Mouse (Mus musculus): ENCODE results near the gene Vmn1r85. TPM values are rescaled to one million over a fixed set of nuclear protein-coding genes. Genes with fewer than 3 reads are reported as not detected.

Vmn1r85 gene
- polyA plus RNA-seq, 1 experiment from 2014 or later, result not detected

- ATAC-seq (ENCODE audit: insufficient number of reproducible peaks, low FRiP score, low TSS enrichment, low read depth), result no peak
- no peak for DNase-seq (ENCODE audit: low spot score)
- Histone ChIP-seq H3K4me3 (ENCODE audit: low read depth, low read length) (no peak overlapping the region), H3K9me3 (ENCODE audit: control insufficient read depth, low read length) (no peaks in the 10 kb centered on the region), H3K27me3 (ENCODE audit: control insufficient read depth, insufficient read depth, low read length) (no peaks in the 10 kb centered on the region), H3K4me1 (ENCODE audit: control insufficient read depth, insufficient read depth, low read length) (no peaks in the 10 kb centered on the region), H3K4me2 (ENCODE audit: low read depth, severe bottlenecking) (no peak overlapping the region), H3K27ac (replicated peaks; ENCODE audit: low read depth, low read length) (no peak overlapping the region), H3K36me3 (ENCODE audit: control insufficient read depth, insufficient read depth, low read length) (no peaks in the 10 kb centered on the region), H3K9ac (ENCODE audit: low read length) (no peak overlapping the region)
- WGBS, result 59% methylated on average over 8 of the region's 8 CpGs
Measured at GRCm38 (mm10) chr7:13056913-13057700, 37.9 kb downstream of the Vmn1r85 start.

GRCm38 (mm10) chr7:13054287-13055010 lies 40.5 kb downstream of the Vmn1r85 start, which contains the start of gene Mzf1:
Mzf1 (minus strand) TSS chr7:13054764.
- WGBS, result under 1% methylated on average over 41 of the region's 41 CpGs
- ATAC-seq (ENCODE audit: insufficient number of reproducible peaks, low FRiP score, low TSS enrichment, low read depth), result peak; percentile 97
- Histone ChIP-seq H3K4me3 (ENCODE audit: low read depth, low read length) (peak within 1 kb of the TSS; percentile 47), H3K9me3 (ENCODE audit: control insufficient read depth, low read length) (no peaks in the 10 kb centered on the region), H3K4me2 (ENCODE audit: low read depth, severe bottlenecking) (peak within 1 kb of the TSS; percentile 58), H3K4me1 (ENCODE audit: control insufficient read depth, insufficient read depth, low read length) (no peaks in the 10 kb centered on the region), H3K36me3 (ENCODE audit: control insufficient read depth, insufficient read depth, low read length) (no peaks in the 10 kb centered on the region), H3K27ac (replicated peaks; ENCODE audit: low read depth, low read length) (peak within 1 kb of the TSS; percentile 49; the same call in 1 of the 2 replicates), H3K9ac (ENCODE audit: low read length) (peak within 1 kb of the TSS; percentile 38), H3K27me3 (ENCODE audit: control insufficient read depth, insufficient read depth, low read length) (no peaks in the 10 kb centered on the region)
- DNase-seq (ENCODE audit: low spot score), result peak; percentile 97

- WGBS, result 2% methylated on average over 15 of the region's 15 CpGs
- no peaks in the 10 kb centered on the region for H3K27me3 ChIP-seq (ENCODE audit: control insufficient read depth, insufficient read depth, low read length)
- no peaks in the 10 kb centered on the region for H3K4me1 ChIP-seq (ENCODE audit: control insufficient read depth, insufficient read depth, low read length)
- peak overlapping the region; percentile 38 for H3K9ac ChIP-seq (ENCODE audit: low read length)
- peak overlapping the region; percentile 47 for H3K4me3 ChIP-seq (ENCODE audit: low read depth, low read length)
- DNase-seq (ENCODE audit: low spot score) (no peak), ATAC-seq (ENCODE audit: insufficient number of reproducible peaks, low FRiP score, low TSS enrichment, low read depth) (no peak)
- no peaks in the 10 kb centered on the region for H3K9me3 ChIP-seq (ENCODE audit: control insufficient read depth, low read length)
- no peaks in the 10 kb centered on the region for H3K36me3 ChIP-seq (ENCODE audit: control insufficient read depth, insufficient read depth, low read length)
- peak overlapping the region; percentile 58 for H3K4me2 ChIP-seq (ENCODE audit: low read depth, severe bottlenecking)
- no peak overlapping the region for H3K27ac ChIP-seq (replicated peaks; ENCODE audit: low read depth, low read length)
Measured at GRCm38 (mm10) chr7:13053961-13054286, 41.0 kb downstream of the Vmn1r85 start.

GRCm38 (mm10) chr7:13053501-13053900 lies 41.5 kb downstream of the Vmn1r85 start:
- no peak for DNase-seq (ENCODE audit: low spot score)
- H3K36me3 ChIP-seq (ENCODE audit: control insufficient read depth, insufficient read depth, low read length), result no peaks in the 10 kb centered on the region
- H3K9ac ChIP-seq (ENCODE audit: low read length), result no peak overlapping the region
- H3K9me3 ChIP-seq (ENCODE audit: control insufficient read depth, low read length), result no peaks in the 10 kb centered on the region
- H3K4me1 ChIP-seq (ENCODE audit: control insufficient read depth, insufficient read depth, low read length), result no peaks in the 10 kb centered on the region
- no peak overlapping the region for H3K27ac ChIP-seq (replicated peaks; ENCODE audit: low read depth, low read length)
- WGBS, result 89% methylated on average over 2 of the region's 2 CpGs
- peak overlapping the region; percentile 58 for H3K4me2 ChIP-seq (ENCODE audit: low read depth, severe bottlenecking)
- no peaks in the 10 kb centered on the region for H3K27me3 ChIP-seq (ENCODE audit: control insufficient read depth, insufficient read depth, low read length)
- H3K4me3 ChIP-seq (ENCODE audit: low read depth, low read length), result peak overlapping the region; percentile 47; the same call in 1 of the 2 replicates
- ATAC-seq (ENCODE audit: insufficient number of reproducible peaks, low FRiP score, low TSS enrichment, low read depth), result no peak

- Histone ChIP-seq H3K36me3 (ENCODE audit: control insufficient read depth, insufficient read depth, low read length) (no peaks in the 10 kb centered on the region), H3K9ac (ENCODE audit: low read length) (no peak overlapping the region), H3K4me2 (ENCODE audit: low read depth, severe bottlenecking) (no peak overlapping the region), H3K4me1 (ENCODE audit: control insufficient read depth, insufficient read depth, low read length) (no peaks in the 10 kb centered on the region), H3K4me3 (ENCODE audit: low read depth, low read length) (no peak overlapping the region), H3K27ac (replicated peaks; ENCODE audit: low read depth, low read length) (no peak overlapping the region), H3K27me3 (ENCODE audit: control insufficient read depth, insufficient read depth, low read length) (no peaks in the 10 kb centered on the region), H3K9me3 (ENCODE audit: control insufficient read depth, low read length) (no peaks in the 10 kb centered on the region)
- WGBS, result 89% methylated on average over 13 of the region's 13 CpGs
- ATAC-seq (ENCODE audit: insufficient number of reproducible peaks, low FRiP score, low TSS enrichment, low read depth) (no peak), DNase-seq (ENCODE audit: low spot score) (no peak)
Measured at GRCm38 (mm10) chr7:13053001-13053400, 42.0 kb downstream of the Vmn1r85 start.

GRCm38 (mm10) chr7:13046084-13046483 lies 48.9 kb downstream of the Vmn1r85 start:
- DNase-seq (ENCODE audit: low spot score) (peak; percentile 73), ATAC-seq (ENCODE audit: insufficient number of reproducible peaks, low FRiP score, low TSS enrichment, low read depth) (peak; percentile 47; the same call in 1 of the 2 replicates)
- 17% methylated on average over 2 of the region's 2 CpGs for WGBS
- Histone ChIP-seq H3K4me2 (ENCODE audit: low read depth, severe bottlenecking) (no peak overlapping the region), H3K9ac (ENCODE audit: low read length) (no peak overlapping the region), H3K36me3 (ENCODE audit: control insufficient read depth, insufficient read depth, low read length) (no peaks in the 10 kb centered on the region), H3K9me3 (ENCODE audit: control insufficient read depth, low read length) (peaks cover 12% of the 10 kb centered on the region; the same call in 1 of the 2 replicates), H3K4me3 (ENCODE audit: low read depth, low read length) (no peak overlapping the region), H3K4me1 (ENCODE audit: control insufficient read depth, insufficient read depth, low read length) (no peaks in the 10 kb centered on the region), H3K27ac (replicated peaks; ENCODE audit: low read depth, low read length) (no peak overlapping the region), H3K27me3 (ENCODE audit: control insufficient read depth, insufficient read depth, low read length) (peaks cover 36% of the 10 kb centered on the region)

GRCm38 (mm10) chr7:13044254-13044625 lies 50.7 kb downstream of the Vmn1r85 start:
- Histone ChIP-seq H3K36me3 (ENCODE audit: control insufficient read depth, insufficient read depth, low read length) (no peaks in the 10 kb centered on the region), H3K27ac (replicated peaks; ENCODE audit: low read depth, low read length) (no peak overlapping the region), H3K9ac (ENCODE audit: low read length) (peak overlapping the region; percentile 69), H3K4me2 (ENCODE audit: low read depth, severe bottlenecking) (peak overlapping the region; percentile 88), H3K9me3 (ENCODE audit: control insufficient read depth, low read length) (peaks cover 12% of the 10 kb centered on the region; the same call in 1 of the 2 replicates), H3K4me3 (ENCODE audit: low read depth, low read length) (peak overlapping the region; percentile 47), H3K4me1 (ENCODE audit: control insufficient read depth, insufficient read depth, low read length) (no peaks in the 10 kb centered on the region), H3K27me3 (ENCODE audit: control insufficient read depth, insufficient read depth, low read length) (peaks cover 36% of the 10 kb centered on the region)
- ATAC-seq (ENCODE audit: insufficient number of reproducible peaks, low FRiP score, low TSS enrichment, low read depth) (peak; percentile 5; the same call in 1 of the 2 replicates), DNase-seq (ENCODE audit: low spot score) (no peak)
- WGBS, result 3% methylated on average over 23 of the region's 23 CpGs

GRCm38 (mm10) chr7:13043445-13044253 lies 51.3 kb downstream of the Vmn1r85 start:
- H3K4me2 ChIP-seq (ENCODE audit: low read depth, severe bottlenecking), result peak overlapping the region; percentile 88
- H3K9me3 ChIP-seq (ENCODE audit: control insufficient read depth, low read length), result peaks cover 12% of the 10 kb centered on the region; the same call in 1 of the 2 replicates
- DNase-seq (ENCODE audit: low spot score), result peak; percentile 63
- WGBS, result 4% methylated on average over 88 of the region's 88 CpGs
- ATAC-seq (ENCODE audit: insufficient number of reproducible peaks, low FRiP score, low TSS enrichment, low read depth), result peak; percentile 20; the same call in 1 of the 2 replicates
- H3K4me1 ChIP-seq (ENCODE audit: control insufficient read depth, insufficient read depth, low read length), result no peaks in the 10 kb centered on the region; the same call in 1 of the 2 replicates
- H3K36me3 ChIP-seq (ENCODE audit: control insufficient read depth, insufficient read depth, low read length), result no peaks in the 10 kb centered on the region
- H3K9ac ChIP-seq (ENCODE audit: low read length), result peak overlapping the region; percentile 69
- H3K27ac ChIP-seq (replicated peaks; ENCODE audit: low read depth, low read length), result 0 out of 2 replicates have a peak overlapping the region, but pooled peaks have one; percentile 6
- peak overlapping the region; percentile 47 for H3K4me3 ChIP-seq (ENCODE audit: low read depth, low read length)
- peaks cover 36% of the 10 kb centered on the region for H3K27me3 ChIP-seq (ENCODE audit: control insufficient read depth, insufficient read depth, low read length)
